Mouse (Mus musculus) small intestine, adult 2 months (tissue): ENCODE results near the gene Tmem120a. TPM values are rescaled to one million over a fixed set of nuclear protein-coding genes. Genes with fewer than 3 reads are reported as not detected.
A peak's percentile ranks its signal among the peaks of the same experiment; 100 is the strongest.

Experiments used
- H3K27ac ChIP-seq: fragments of 200-500 bp; 2 replicates; pipeline ENCODE4 v1.5.1; 2012; ENCODE audit warnings: low read depth, low read length, control low read depth, inconsistent platforms; ENCODE audit not compliant: insufficient read depth
- H3K27me3 ChIP-seq: fragments of 200-500 bp; 2 replicates; pipeline ENCODE4 v1.6.1; 2012; ENCODE audit warnings: mild to moderate bottlenecking, moderate library complexity, low read length, inconsistent platforms; ENCODE audit not compliant: control insufficient read depth, insufficient read depth
- H3K36me3 ChIP-seq: fragments of 200-500 bp; 2 replicates; pipeline ENCODE4 v1.6.1; 2012; ENCODE audit warnings: mild to moderate bottlenecking, low read length, control low read depth, inconsistent platforms; ENCODE audit not compliant: control insufficient read depth, insufficient read depth
- H3K4me1 ChIP-seq: fragments of 200-500 bp; 2 replicates; pipeline ENCODE4 v1.6.1; 2012; ENCODE audit warnings: low read length, inconsistent platforms, mixed read lengths; ENCODE audit not compliant: control insufficient read depth, insufficient read depth, insufficient read length
- H3K4me3 ChIP-seq: fragments of 200-500 bp; 2 replicates; pipeline ENCODE4 v1.5.1; 2012; ENCODE audit warnings: low read depth, mild to moderate bottlenecking, control low read depth, inconsistent platforms, low read length, moderate library complexity
- CTCF ChIP-seq: fragments of 200-500 bp; IDR thresholded peaks from 2 replicates; pipeline ENCODE4 v1.5.1; 2012; ENCODE audit warnings: low read depth, mild to moderate bottlenecking, control low read depth, inconsistent platforms, low read length, moderate library complexity, mixed read lengths; ENCODE audit not compliant: insufficient replicate concordance, insufficient read length; ENCODE audit errors: extremely low read depth
- POLR2A ChIP-seq: fragments of 200-500 bp; IDR thresholded peaks from 2 replicates; pipeline ENCODE4 v1.6.1; 2012; ENCODE audit warnings: low read depth, mild to moderate bottlenecking, control low read depth, inconsistent platforms, low read length, moderate library complexity
- WGBS: fragments of 180-500 bp; shearing (Covaris S2); methylation state at CpG from one replicate; pipeline ENCODE4 v1.1.7; 2018; 5-methylcytosine and 5-hydroxymethylcytosine counted together
- polyA plus RNA-seq: library from polyadenylated mRNA; depleted of rRNA; stranded (reverse); fragments of >200 nt; gene quantifications from 2 replicates; pipeline ENCODE4 v1.2.3, GENCODE M21; 2012

Gene Tmem120a
- polyA plus RNA-seq, 1 experiment, result 261 TPM

DNA sequence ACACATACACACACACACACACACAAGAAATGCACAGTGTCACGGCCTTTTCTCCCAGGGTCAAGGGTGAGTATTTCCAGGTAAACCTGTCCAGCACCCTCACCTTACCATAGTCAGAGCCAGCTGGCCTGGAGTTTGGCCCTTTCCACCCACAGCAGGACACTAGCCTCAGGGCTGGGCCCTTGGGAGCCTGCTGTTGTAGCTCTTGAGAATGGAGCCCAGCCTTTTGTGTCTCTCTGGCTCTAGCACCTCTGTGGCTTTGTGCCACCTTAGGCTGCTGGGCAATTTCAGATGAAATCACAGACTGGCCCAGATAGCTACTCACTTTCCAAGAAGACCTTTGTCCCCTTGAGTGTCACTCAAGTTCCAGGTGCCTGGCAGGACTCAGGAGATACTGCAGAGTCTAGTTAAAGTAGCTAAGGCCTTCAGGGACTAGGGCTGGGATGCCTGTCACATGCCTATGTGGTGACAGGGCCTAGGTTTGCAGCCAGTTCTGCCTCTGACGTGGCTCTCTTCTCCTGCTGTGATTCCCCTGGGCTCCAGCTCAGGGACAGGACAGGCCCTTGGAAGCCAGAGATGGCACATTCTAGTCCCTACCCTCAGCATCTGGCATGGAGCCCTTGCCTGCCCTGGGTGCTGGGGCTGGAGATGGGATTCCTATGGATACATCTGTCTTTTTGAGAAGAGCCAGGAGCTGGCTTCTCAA lies 17.5 kb downstream of the Tmem120a start:
- TF ChIP-seq POLR2A (no peak), CTCF (no peak)
- Histone ChIP-seq H3K36me3 (peaks cover 30% of the 10 kb centered on the region), H3K4me1 (peaks cover 26% of the 10 kb centered on the region), H3K27me3 (no peaks in the 10 kb centered on the region), H3K4me3 (no peak overlapping the region), H3K27ac (peak overlapping the region; percentile 33)
- WGBS, result 42% methylated on average over 2 of the region's 2 CpGs

DNA sequence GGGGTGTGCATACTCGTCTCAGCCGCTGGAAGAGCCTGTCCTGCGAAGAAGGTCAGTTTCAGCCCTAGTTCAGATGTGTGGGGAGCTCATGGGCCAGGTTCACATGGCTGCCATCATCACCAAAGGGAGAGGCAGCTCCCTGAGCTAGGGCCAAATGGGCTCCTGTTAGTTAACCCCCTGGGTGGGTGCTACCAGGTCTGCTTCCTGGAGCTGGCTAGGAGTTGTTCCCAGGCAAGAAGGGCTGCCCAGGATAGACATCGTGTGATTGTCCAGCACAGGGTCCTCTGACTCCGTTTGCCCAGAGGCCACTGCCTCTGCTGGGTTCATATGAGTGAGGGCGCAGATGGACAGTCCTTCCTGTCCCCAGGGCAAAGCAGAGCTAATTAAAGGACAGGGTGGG lies 18.3 kb downstream of the Tmem120a start:
- peaks cover 22% of the 10 kb centered on the region for H3K36me3 ChIP-seq
- 84% methylated on average over 6 of the region's 6 CpGs for WGBS
- 0 out of 2 replicates have a peak overlapping the region, but pooled peaks have one; percentile 5 for H3K4me3 ChIP-seq
- H3K4me1 ChIP-seq, result peaks cover 26% of the 10 kb centered on the region
- H3K27me3 ChIP-seq, result no peaks in the 10 kb centered on the region
- TF ChIP-seq POLR2A (no peak), CTCF (no peak)
- peak overlapping the region; percentile 33; the same call in 1 of the 2 replicates for H3K27ac ChIP-seq

DNA sequence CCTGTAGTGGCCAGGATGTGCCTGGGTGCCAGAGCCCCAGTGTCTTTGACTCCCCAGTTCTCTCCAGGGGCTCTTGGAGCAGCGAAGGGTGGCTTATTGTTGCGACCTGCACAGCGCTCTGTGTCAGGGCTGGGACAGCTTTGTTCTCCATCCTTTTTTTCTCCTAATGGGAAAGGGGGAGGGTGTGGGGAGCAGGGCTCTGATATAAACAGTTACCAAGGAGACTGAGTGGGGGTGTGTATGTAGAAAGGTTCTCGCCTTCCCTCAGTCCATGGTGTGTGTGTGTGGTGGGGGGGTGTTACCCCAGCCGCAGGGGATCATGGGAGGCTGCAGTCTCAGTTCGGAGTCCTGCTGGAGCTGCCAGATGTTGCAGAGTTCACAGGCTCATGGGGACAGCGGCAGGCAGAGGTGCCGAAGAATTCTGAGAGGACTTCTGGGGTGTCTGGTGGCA lies 18.8 kb downstream of the Tmem120a start:
- Histone ChIP-seq H3K27me3 (no peaks in the 10 kb centered on the region), H3K27ac (peak overlapping the region; percentile 39; the same call in 1 of the 2 replicates), H3K36me3 (peaks cover 17% of the 10 kb centered on the region), H3K4me3 (0 out of 2 replicates have a peak overlapping the region, but pooled peaks have one; percentile 5), H3K4me1 (peaks cover 26% of the 10 kb centered on the region)
- WGBS, result 74% methylated on average over 8 of the region's 8 CpGs
- no peak for TF ChIP-seq POLR2A
- no peak for TF ChIP-seq CTCF

DNA sequence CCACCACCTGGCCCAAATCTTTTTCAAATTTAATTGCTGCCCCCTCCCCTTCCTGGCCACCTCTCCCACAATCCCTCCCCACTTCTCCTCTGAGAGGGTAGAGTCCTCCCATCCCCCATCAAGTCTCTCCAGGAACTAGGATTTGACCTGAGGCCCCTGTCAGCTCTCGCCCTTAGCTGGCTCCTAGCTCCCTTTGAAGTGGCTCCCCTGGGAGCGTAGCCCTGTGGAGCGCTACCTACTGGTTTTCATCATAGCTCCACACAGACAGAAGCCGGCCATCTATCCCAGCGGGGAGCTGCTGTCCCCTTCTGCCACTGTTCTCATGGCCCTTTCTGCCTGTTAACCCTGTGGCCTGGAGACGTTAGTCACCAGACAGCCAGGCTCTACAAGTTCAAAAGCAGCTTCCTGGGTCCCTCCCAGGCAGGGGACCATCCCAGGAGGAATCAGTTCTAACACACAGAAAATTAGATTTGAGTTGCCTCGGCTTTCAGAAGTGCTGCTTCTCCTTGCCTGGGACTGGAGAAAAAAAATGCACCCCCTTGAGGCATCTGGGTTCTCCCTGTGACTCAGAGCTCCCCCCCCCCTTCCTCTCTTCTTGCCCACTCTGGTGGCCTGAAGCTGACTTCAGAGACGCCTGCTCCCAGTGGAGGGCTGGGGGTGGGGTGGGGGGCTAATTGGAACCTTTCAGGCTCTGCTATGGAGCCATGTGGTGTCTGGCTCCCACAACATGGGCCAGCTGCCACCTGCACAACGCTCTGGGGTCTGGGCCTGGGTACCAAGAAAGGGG lies 19.5 kb downstream of the Tmem120a start:
- TF ChIP-seq CTCF (no peak), POLR2A (no peak)
- H3K27ac ChIP-seq, result peak overlapping the region; percentile 39; the same call in 1 of the 2 replicates
- no peak overlapping the region for H3K4me3 ChIP-seq
- H3K36me3 ChIP-seq, result peaks cover 10% of the 10 kb centered on the region
- H3K27me3 ChIP-seq, result no peaks in the 10 kb centered on the region
- peaks cover 26% of the 10 kb centered on the region for H3K4me1 ChIP-seq
- WGBS, result 82% methylated on average over 9 of the region's 9 CpGs

- H3K4me1 ChIP-seq, result peaks cover 26% of the 10 kb centered on the region
- no peak overlapping the region for H3K27ac ChIP-seq
- H3K4me3 ChIP-seq, result no peak overlapping the region
- TF ChIP-seq CTCF, result no peak
- TF ChIP-seq POLR2A, result no peak
- no peaks in the 10 kb centered on the region for H3K27me3 ChIP-seq
- peaks cover 11% of the 10 kb centered on the region; the same call in 1 of the 2 replicates for H3K36me3 ChIP-seq
- WGBS, result 38% methylated on average over 3 of the region's 3 CpGs
Observed at GRCm38 (mm10) chr5:135723165-135723751, 21.0 kb downstream of the Tmem120a start.

- WGBS, result 63% methylated on average over 11 of the region's 11 CpGs
- no peak overlapping the region for H3K4me3 ChIP-seq
- no peaks in the 10 kb centered on the region for H3K27me3 ChIP-seq
- H3K4me1 ChIP-seq, result peaks cover 22% of the 10 kb centered on the region
- TF ChIP-seq CTCF, result no peak
- TF ChIP-seq POLR2A, result no peak
- H3K27ac ChIP-seq, result no peak overlapping the region
- H3K36me3 ChIP-seq, result peaks cover 19% of the 10 kb centered on the region
Observed at GRCm38 (mm10) chr5:135722121-135722520, 22.1 kb downstream of the Tmem120a start.

- WGBS, result 93% methylated on average over 8 of the region's 8 CpGs
- TF ChIP-seq POLR2A (no peak), CTCF (no peak)
- no peak overlapping the region for H3K4me3 ChIP-seq
- no peak overlapping the region for H3K27ac ChIP-seq
- H3K4me1 ChIP-seq, result peaks cover 14% of the 10 kb centered on the region
- no peaks in the 10 kb centered on the region for H3K27me3 ChIP-seq
- peaks cover 29% of the 10 kb centered on the region for H3K36me3 ChIP-seq
Observed at GRCm38 (mm10) chr5:135721076-135721475, 23.2 kb downstream of the Tmem120a start.
